Mouse (Mus musculus) stomach, embryonic 16.5 days (tissue): ENCODE results near the gene Gm21797. TPM values are rescaled to one million over a fixed set of nuclear protein-coding genes. Genes with fewer than 3 reads are reported as not detected.
"Not testable (repeated sequence)": the region's sequence is repeated elsewhere in the genome, so short reads cannot be mapped to it uniquely, and the experiment has no call there.

Experiments
- ATAC-seq: fragments of 200-750 bp; cut with Nextera tagmentation; 2 replicates; pipeline ENCODE4 v1.8.0; 2017; ENCODE audit warnings: moderate number of reproducible peaks, moderate TSS enrichment; ENCODE audit not compliant: insufficient read depth, low FRiP score
- H3K27ac ChIP-seq: fragments of 300-500 bp; sonication (generic); 2 replicates; pipeline ENCODE4 v1.5.1; 2014; ENCODE audit warnings: low read length
- H3K27me3 ChIP-seq: fragments of 300-500 bp; sonication (generic); 2 replicates; pipeline ENCODE4 v1.6.1; 2014; ENCODE audit warnings: low read length, control low read depth, mixed read lengths; ENCODE audit not compliant: control insufficient read depth, insufficient read depth
- H3K36me3 ChIP-seq: fragments of 300-500 bp; sonication (generic); 2 replicates; pipeline ENCODE4 v1.6.1; 2014; ENCODE audit warnings: low read length; ENCODE audit not compliant: control insufficient read depth, insufficient read depth
- H3K4me1 ChIP-seq: fragments of 300-500 bp; sonication (generic); 2 replicates; pipeline ENCODE4 v1.6.1; 2014; ENCODE audit warnings: low read length, control low read depth, mixed read lengths; ENCODE audit not compliant: control insufficient read depth, insufficient read depth
- H3K4me2 ChIP-seq: fragments of 300-500 bp; sonication (generic); 2 replicates; pipeline ENCODE4 v1.6.1; 2014; ENCODE audit warnings: low read depth, low read length, mixed read lengths
- H3K4me3 ChIP-seq: fragments of 300-500 bp; sonication (generic); replicated peaks from 2 replicates; pipeline ENCODE4 v1.5.1; 2014; ENCODE audit warnings: mild to moderate bottlenecking, low read length
- H3K9ac ChIP-seq: fragments of 300-500 bp; sonication (generic); 2 replicates; pipeline ENCODE4 v1.6.1; 2014; ENCODE audit warnings: low read length
- H3K9me3 ChIP-seq: fragments of 300-500 bp; sonication (generic); replicated peaks from 2 replicates; pipeline ENCODE4 v1.6.1; 2016; ENCODE audit warnings: low read length, control low read depth; ENCODE audit not compliant: control insufficient read depth
- WGBS: fragments of 180-500 bp; shearing (Covaris S2); extraction: QIAGEN DNeasy Blood & Tissue Kit; methylation state at CpG from one replicate; pipeline ENCODE4 v1.1.7; 2014; 5-methylcytosine and 5-hydroxymethylcytosine counted together
- polyA plus RNA-seq: library from polyadenylated mRNA; unstranded; fragments of >200 nt; fragmentation: Nextera tagmentation; extraction: Ambion mirVana; gene quantifications from 2 replicates; pipeline ENCODE4 v1.2.1, GENCODE M21; 2015

Gene Gm21797
- polyA plus RNA-seq, result not detected in 2 replicates

DNA sequence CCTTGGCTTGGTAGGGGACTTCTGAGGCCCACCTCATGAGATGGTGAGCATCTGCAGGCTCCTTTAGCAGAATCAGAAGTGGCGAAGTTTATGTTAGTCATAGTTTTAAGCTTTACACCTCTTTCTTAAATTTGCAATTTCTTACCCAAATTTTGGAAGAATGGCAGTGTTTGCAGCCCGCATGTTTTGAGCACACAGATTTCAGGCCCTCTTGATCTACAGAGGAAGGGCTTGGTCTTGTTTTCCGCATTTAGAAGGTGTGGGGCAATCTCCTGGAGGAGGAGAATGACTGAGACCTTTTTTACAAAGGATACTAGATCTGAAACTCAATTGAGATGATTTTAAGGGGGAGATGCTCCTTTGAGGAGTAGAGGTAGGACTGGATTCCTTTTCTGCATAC, at the start of gene Gm21797:
Gene Gm21797, minus strand, starts transcription at position 101 of the 400 bp plus-strand sequence.
- not testable (repeated sequence) for H3K36me3 ChIP-seq, ATAC-seq, H3K4me3 ChIP-seq, H3K27ac ChIP-seq, H3K4me1 ChIP-seq, H3K27me3 ChIP-seq, H3K9ac ChIP-seq, H3K4me2 ChIP-seq, H3K9me3 ChIP-seq
- WGBS, result no CpG with 5 or more reads among the region's 3 CpGs

DNA sequence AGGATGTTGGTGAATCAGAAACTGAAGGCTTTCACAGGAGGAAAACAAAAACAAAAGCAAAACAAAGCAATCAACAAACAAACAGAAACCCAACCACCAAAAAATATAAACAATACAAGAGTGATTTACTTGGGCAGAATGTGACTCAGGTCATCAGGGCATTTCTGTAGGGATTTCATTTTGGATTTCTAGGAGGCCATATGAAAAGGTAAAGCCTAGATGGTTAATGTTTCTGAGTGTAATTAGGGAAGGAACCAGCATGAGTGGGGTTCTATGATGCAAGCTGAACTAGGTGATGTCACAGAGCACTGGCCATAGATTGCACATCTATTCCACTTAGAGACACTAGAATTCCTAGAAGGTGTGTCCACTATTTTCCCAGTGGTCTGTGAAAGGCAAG, 29.0 kb upstream of the Gm21797 start, which contains the start of gene Gm20795:
Gene Gm20795, plus strand, starts transcription at position 301 of the 400 bp plus-strand sequence.
- not testable (repeated sequence) for ATAC-seq, H3K4me3 ChIP-seq

More for the DNA sequence above, 29.0 kb upstream of the Gm21797 start, which contains the start of gene Gm20795:
- H3K9ac ChIP-seq, H3K4me2 ChIP-seq, H3K27ac ChIP-seq, H3K27me3 ChIP-seq, H3K9me3 ChIP-seq, H3K36me3 ChIP-seq, H3K4me1 ChIP-seq: not testable (repeated sequence)

Other genes with a start within 250 kb of the Gm21797 start
- gene Gm21852, start 123.8 kb downstream of the Gm21797 start, polyA plus RNA-seq, result not detected in 2 replicates
- gene Gm20795, start 29.1 kb upstream of the Gm21797 start, polyA plus RNA-seq, result not detected in 2 replicates